Mouse (Mus musculus) stomach, postnatal 0 days (tissue): ENCODE measurements at regions not wholly inside any gene's neighbourhood (a gene's known extent, or its start where the extent isn't known, plus 50 kb on each side); places are given as distances from the start of the nearest gene placed in this dataset.

Experiments
- CTCF ChIP-seq: IDR thresholded peaks from 2 replicates; pipeline ENCODE4 v1.5.1; 2016; ENCODE audit warnings: antibody characterized with exemption, low read depth, mild to moderate bottlenecking, moderate library complexity
- EP300 ChIP-seq: optimal IDR thresholded peaks from 2 replicates; pipeline ENCODE3; 2016; ENCODE audit warnings: antibody characterized with exemption

DNA sequence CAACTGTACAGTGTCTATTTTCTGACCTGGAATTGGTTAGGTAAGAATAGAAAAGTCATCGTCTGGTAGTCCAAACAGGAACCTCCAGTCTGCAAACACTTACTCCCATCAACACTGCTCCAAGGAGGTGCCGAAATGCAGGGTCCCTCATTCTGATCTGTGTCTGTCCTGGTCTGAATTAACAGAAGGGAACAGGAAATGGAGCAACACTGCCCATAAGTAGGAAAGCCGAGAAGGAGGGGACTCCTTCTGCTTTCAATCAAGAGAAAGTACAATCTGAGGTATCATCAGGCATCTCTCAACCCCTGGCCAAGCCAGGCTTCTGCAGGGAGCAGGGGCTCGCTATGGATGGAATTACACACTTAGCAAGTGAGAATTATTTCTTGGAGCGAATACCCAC lies 562.4 kb upstream of the 2610301B20Rik start:
- TF ChIP-seq EP300, result no peak
- TF ChIP-seq CTCF, result no peak
